Mouse (Mus musculus) retina, postnatal 7 days (tissue): Measurements from ENCODE around the gene Clcn1.

ENCODE experiments used
- DNase-seq: peaks from one replicate; pipeline ENCODE4 v3.0.0-alpha.2; 2012; ENCODE audit warnings: low read depth, low spot score

The Clcn1 gene

GRCm38 (mm10) chr6:42364607-42365006 is 78.1 kb downstream of the Clcn1 start:
- no peak for DNase-seq

DNA sequence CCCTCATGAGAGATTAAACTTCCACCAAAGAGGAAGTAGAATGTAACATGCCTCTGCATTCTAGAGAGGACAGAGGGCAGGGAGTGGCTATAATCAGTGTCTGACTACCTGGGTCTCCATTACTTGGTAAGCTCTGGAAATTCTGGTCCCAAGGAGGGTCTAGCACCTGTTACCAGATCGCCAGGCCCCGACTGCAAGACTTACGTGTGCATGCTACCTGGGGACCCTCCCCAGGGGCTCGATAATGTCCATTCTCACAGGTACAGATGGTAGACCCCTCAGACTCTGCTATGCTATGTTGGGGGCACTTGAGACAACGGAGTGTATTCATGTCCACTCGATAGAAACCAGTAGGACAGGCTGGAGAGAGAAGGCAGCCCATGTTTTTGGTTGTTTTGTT is 78.7 kb downstream of the Clcn1 start:
- DNase-seq = no peak
